Mouse (Mus musculus): Measurements from ENCODE around the gene Syvn1.
A peak's percentile ranks its signal among the peaks of the same experiment; 100 is the strongest.

Syvn1 gene

GRCm38 (mm10) chr19:6046294-6047153 is at the start of gene Syvn1:
TSS of gene Syvn1 (plus strand) at chr19:6046576.
- peak; percentile 92 to 93 for DNase-seq (ENCODE audit: low spot score in 2 of 2)

- DNase-seq (ENCODE audit: low spot score in 2 of 2), result no peak
Observed at GRCm38 (mm10) chr19:5998180-5998579, 48.2 kb upstream of the Syvn1 start.

GRCm38 (mm10) chr19:5999969-6000368 is 46.4 kb upstream of the Syvn1 start:
- no peak for DNase-seq (ENCODE audit: low spot score in 2 of 2)

DNA sequence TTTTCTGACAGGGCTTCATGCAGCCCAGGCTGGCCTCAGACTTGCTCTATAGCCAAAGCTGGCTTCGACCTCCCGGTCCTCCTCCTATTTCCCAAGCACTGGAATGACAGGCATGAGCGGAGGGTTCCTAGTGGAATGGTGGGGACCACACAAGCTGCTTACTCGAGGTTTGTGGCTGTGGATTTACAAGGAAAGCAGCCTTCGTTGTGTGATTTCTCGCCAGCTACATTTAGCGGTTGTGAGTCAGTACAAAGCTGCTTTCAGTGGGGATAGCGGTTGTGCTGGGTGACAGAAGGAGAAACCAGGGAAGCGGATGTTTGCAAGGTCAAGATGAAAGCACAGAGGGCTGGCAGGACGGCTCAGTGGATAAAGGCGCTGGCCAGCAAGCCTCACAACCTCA is 40.8 kb upstream of the Syvn1 start:
- DNase-seq (ENCODE audit: low spot score in 2 of 2), result no peak

DNA sequence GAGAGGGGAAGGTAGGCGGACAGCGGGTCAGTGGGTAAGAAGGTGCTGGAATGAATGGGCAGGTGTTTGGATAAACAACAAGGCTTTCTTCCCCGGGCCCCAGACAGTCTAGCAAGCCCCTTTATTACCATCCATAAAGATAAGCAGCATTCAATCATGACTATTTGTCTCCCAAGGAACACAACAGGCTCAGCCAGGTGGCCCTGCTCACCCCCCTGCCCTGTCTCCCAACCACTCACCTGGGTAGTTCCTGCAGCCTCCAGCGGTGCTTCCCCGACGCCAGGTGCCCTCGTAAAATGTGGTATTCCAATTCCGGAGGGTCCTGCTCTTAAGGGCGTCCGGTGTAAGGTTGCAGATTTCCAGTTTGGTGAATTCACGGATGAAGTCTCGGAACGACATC is 39.4 kb upstream of the Syvn1 start:
- DNase-seq (ENCODE audit: low spot score in 2 of 2), result no peak

GRCm38 (mm10) chr19:6009137-6009536 is 37.2 kb upstream of the Syvn1 start:
- DNase-seq (ENCODE audit: low spot score in 2 of 2), result no peak

GRCm38 (mm10) chr19:6013691-6014090 is 32.7 kb upstream of the Syvn1 start:
- DNase-seq (ENCODE audit: low spot score in 2 of 2), result no peak

GRCm38 (mm10) chr19:6014991-6015510 is 31.3 kb upstream of the Syvn1 start:
- no peak for DNase-seq (ENCODE audit: low spot score in 2 of 2)

DNA sequence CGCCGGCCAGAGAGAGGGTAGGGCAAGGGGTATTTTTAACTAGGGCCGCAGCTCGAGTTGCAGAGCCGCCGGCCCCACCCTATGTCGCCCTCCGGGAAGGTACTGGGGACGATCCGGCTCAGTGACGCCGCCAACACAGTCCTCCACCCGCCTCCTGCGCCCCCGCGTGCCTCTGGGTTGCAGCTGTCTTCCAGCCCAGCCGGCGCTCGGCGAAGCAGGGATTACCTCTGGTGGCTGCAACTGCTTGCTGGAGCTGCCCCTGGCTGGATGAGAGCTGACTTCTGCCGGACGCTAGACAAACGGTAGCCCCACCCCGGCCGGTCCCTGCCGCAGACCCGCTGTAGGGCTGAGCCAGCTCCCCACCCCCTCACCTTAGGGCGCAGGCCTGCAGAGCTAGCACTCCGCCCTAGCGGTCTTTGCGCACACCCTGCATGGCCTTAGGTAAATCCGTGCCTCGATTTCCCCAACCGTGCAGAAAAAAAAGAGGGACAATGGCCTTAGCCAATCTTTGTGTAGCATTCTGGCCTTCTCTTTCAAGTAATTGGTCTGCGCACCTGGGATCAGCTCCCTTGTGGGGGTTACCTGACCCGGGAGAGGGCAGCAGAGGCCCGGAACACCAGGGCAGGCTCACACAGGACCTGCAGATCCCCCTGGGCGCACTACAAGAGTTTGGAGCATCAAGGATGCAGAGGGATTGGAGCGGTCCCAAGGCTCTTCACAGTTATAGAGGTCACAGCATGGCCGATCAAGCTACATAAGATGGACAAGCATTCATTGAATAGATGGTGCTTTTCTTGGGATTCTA is 30.7 kb upstream of the Syvn1 start, which contains the start of gene Capn1:
Gene Capn1 (minus strand): TSS at position 387 of the 805 bp plus-strand sequence.
- DNase-seq (ENCODE audit: low spot score in 2 of 2), result peak; percentile 73 to 76

GRCm38 (mm10) chr19:6016532-6016931 is 29.8 kb upstream of the Syvn1 start:
- DNase-seq (ENCODE audit: low spot score in 2 of 2), result no peak

- DNase-seq (ENCODE audit: low spot score in 2 of 2), result peak; percentile 81 to 90
Observed at GRCm38 (mm10) chr19:6018142-6019089, 28.0 kb upstream of the Syvn1 start.

- DNase-seq (ENCODE audit: low spot score in 2 of 2), result no peak
Observed at GRCm38 (mm10) chr19:6020276-6020675, 26.1 kb upstream of the Syvn1 start.

- no peak for DNase-seq (ENCODE audit: low spot score in 2 of 2)
Observed at GRCm38 (mm10) chr19:6023059-6023458, 23.3 kb upstream of the Syvn1 start.

- no peak for DNase-seq (ENCODE audit: low spot score in 2 of 2)
Observed at GRCm38 (mm10) chr19:6023930-6024329, 22.4 kb upstream of the Syvn1 start.

- no peak for DNase-seq (ENCODE audit: low spot score in 2 of 2)
Observed at GRCm38 (mm10) chr19:6028991-6029390, 17.4 kb upstream of the Syvn1 start.

- DNase-seq (ENCODE audit: low spot score in 2 of 2), result no peak
Observed at GRCm38 (mm10) chr19:6029426-6029825, 16.9 kb upstream of the Syvn1 start.

- DNase-seq (ENCODE audit: low spot score in 2 of 2), result no peak
Observed at GRCm38 (mm10) chr19:6030520-6031280, 15.7 kb upstream of the Syvn1 start.

GRCm38 (mm10) chr19:6035966-6036585 is 10.3 kb upstream of the Syvn1 start:
- no peak for DNase-seq (ENCODE audit: low spot score in 2 of 2)

GRCm38 (mm10) chr19:6037695-6038094 is 8.7 kb upstream of the Syvn1 start:
- DNase-seq (ENCODE audit: low spot score in 2 of 2), result no peak

GRCm38 (mm10) chr19:6038326-6038725 is 8.1 kb upstream of the Syvn1 start:
- DNase-seq (ENCODE audit: low spot score in 2 of 2), result no peak

All from frontal cortex, postnatal 36 days (tissue).